Mouse (Mus musculus): ENCODE results near the gene Mobp. TPM values are rescaled to one million over a fixed set of nuclear protein-coding genes. Genes with fewer than 3 reads are reported as not detected.

The Mobp gene
- polyA plus RNA-seq, 1 experiment from 2014 or later, result 0.08 TPM

GRCm38 (mm10) chr9:120212936-120213335 is 63.4 kb downstream of the Mobp start:
- no peaks in the 10 kb centered on the region for H3K27me3 ChIP-seq (replicated peaks; ENCODE audit: control insufficient read depth, insufficient read depth, low read length)
- DNase-seq (ENCODE audit: low spot score) (no peak), ATAC-seq (ENCODE audit: low read depth) (no peak)
- no peak overlapping the region for H3K9ac ChIP-seq (ENCODE audit: low read depth, low read length)
- no peaks in the 10 kb centered on the region for H3K4me1 ChIP-seq (ENCODE audit: control insufficient read depth, insufficient read depth, low read length)
- H3K4me2 ChIP-seq (ENCODE audit: low read depth, low read length), result no peak overlapping the region
- WGBS, result 71% methylated on average over 6 of the region's 6 CpGs
- H3K4me3 ChIP-seq (ENCODE audit: low read depth, low read length), result no peak overlapping the region
- H3K27ac ChIP-seq (replicated peaks; ENCODE audit: low read depth, low read length), result no peak overlapping the region
- H3K36me3 ChIP-seq (ENCODE audit: control insufficient read depth, insufficient read depth, low read length), result no peaks in the 10 kb centered on the region
- no peaks in the 10 kb centered on the region for H3K9me3 ChIP-seq (ENCODE audit: control insufficient read depth, low read length)

- no peak for ATAC-seq (ENCODE audit: low read depth)
- WGBS, result 84% methylated on average over 11 of the region's 11 CpGs
- no peak overlapping the region for H3K4me2 ChIP-seq (ENCODE audit: low read depth, low read length)
Observed at GRCm38 (mm10) chr9:120214978-120215495, 65.5 kb downstream of the Mobp start.

GRCm38 (mm10) chr9:120219411-120219810 is 69.9 kb downstream of the Mobp start:
- ATAC-seq (ENCODE audit: low read depth) (no peak), DNase-seq (ENCODE audit: low spot score) (no peak)
- Histone ChIP-seq H3K27ac (replicated peaks; ENCODE audit: low read depth, low read length) (no peak overlapping the region), H3K4me3 (ENCODE audit: low read depth, low read length) (no peak overlapping the region), H3K9ac (ENCODE audit: low read depth, low read length) (no peak overlapping the region), H3K36me3 (ENCODE audit: control insufficient read depth, insufficient read depth, low read length) (no peaks in the 10 kb centered on the region), H3K4me1 (ENCODE audit: control insufficient read depth, insufficient read depth, low read length) (no peaks in the 10 kb centered on the region), H3K4me2 (ENCODE audit: low read depth, low read length) (no peak overlapping the region), H3K27me3 (replicated peaks; ENCODE audit: control insufficient read depth, insufficient read depth, low read length) (no peaks in the 10 kb centered on the region), H3K9me3 (ENCODE audit: control insufficient read depth, low read length) (no peaks in the 10 kb centered on the region)
- 66% methylated on average over 3 of the region's 3 CpGs for WGBS

More at GRCm38 (mm10) chr9:120214978-120215495, 65.5 kb downstream of the Mobp start:
- H3K27me3 ChIP-seq (replicated peaks; ENCODE audit: control insufficient read depth, insufficient read depth, low read length), result no peaks in the 10 kb centered on the region
- no peaks in the 10 kb centered on the region for H3K9me3 ChIP-seq (ENCODE audit: control insufficient read depth, low read length)
- H3K4me1 ChIP-seq (ENCODE audit: control insufficient read depth, insufficient read depth, low read length), result no peaks in the 10 kb centered on the region
- no peak overlapping the region for H3K27ac ChIP-seq (replicated peaks; ENCODE audit: low read depth, low read length)
- no peak for DNase-seq (ENCODE audit: low spot score)
- H3K9ac ChIP-seq (ENCODE audit: low read depth, low read length), result no peak overlapping the region
- H3K36me3 ChIP-seq (ENCODE audit: control insufficient read depth, insufficient read depth, low read length), result no peaks in the 10 kb centered on the region
- no peak overlapping the region for H3K4me3 ChIP-seq (ENCODE audit: low read depth, low read length)

Other genes starting within 250 kb of the Mobp start
- gene Gorasp1, start 212.1 kb upstream of the Mobp start, polyA plus RNA-seq (2014; fragmentation: Nextera tagmentation; extraction: Ambion mirVana), result 29.9 and 32.4 TPM in 2 replicates
- 0.52 and 0.72 TPM in 2 replicates for gene Ttc21a, start 212.1 kb upstream of the Mobp start, polyA plus RNA-seq (2014; fragmentation: Nextera tagmentation; extraction: Ambion mirVana)
- gene Csrnp1, start 165.0 kb upstream of the Mobp start, polyA plus RNA-seq (2014; fragmentation: Nextera tagmentation; extraction: Ambion mirVana), result 1.7 and 2.4 TPM in 2 replicates
- 4.9 and 8.0 TPM in 2 replicates for gene Xirp1, start 126.1 kb upstream of the Mobp start, polyA plus RNA-seq (2014; fragmentation: Nextera tagmentation; extraction: Ambion mirVana)
- gene Cx3cr1, start 79.8 kb upstream of the Mobp start, polyA plus RNA-seq (2014; fragmentation: Nextera tagmentation; extraction: Ambion mirVana), result 9.8 and 11.3 TPM in 2 replicates
- gene Ccr8, start 57.6 kb upstream of the Mobp start, polyA plus RNA-seq (2014; fragmentation: Nextera tagmentation; extraction: Ambion mirVana), result 1.3 and 2.3 TPM in 2 replicates
- 23.6 and 23.8 TPM in 2 replicates for gene Slc25a38, start 39.3 kb upstream of the Mobp start, polyA plus RNA-seq (2014; fragmentation: Nextera tagmentation; extraction: Ambion mirVana)
- 1,998 and 2,049 TPM in 2 replicates for gene Rpsa, start 22.0 kb upstream of the Mobp start, polyA plus RNA-seq (2014; fragmentation: Nextera tagmentation; extraction: Ambion mirVana)
- 0.68 and 0.72 TPM in 2 replicates for gene Myrip, start 151.8 kb downstream of the Mobp start, polyA plus RNA-seq (2014; fragmentation: Nextera tagmentation; extraction: Ambion mirVana)

Data from embryonic facial prominence, embryonic 14.5 days (tissue).